Mouse (Mus musculus): ENCODE results near the gene Fndc3b. TPM values are rescaled to one million over a fixed set of nuclear protein-coding genes. Genes with fewer than 3 reads are reported as not detected.

The Fndc3b gene
- polyA plus RNA-seq, 1 experiment = 13.2 TPM

DNA sequence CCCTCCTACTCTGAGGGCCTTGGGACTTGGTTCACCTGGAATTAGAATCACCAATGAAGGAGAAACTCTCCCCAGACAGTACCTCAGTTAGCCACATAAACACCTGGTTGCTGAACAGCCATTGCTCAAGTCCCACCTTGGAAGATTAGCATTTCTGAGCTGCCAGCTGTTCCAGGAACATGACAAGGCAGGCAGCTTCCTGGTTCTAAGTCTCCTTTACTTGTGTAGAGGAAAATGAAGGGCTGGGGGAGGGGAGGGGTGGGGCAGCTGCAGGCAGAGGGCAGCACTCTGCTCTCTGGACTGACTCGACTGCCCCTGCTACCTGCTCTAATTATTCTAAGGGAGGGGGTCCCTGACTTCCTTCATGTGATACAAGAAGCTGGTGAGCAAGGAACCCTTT, 45.8 kb downstream of the Fndc3b start:
- H3K4me3 ChIP-seq (ENCODE audit: insufficient read depth, low read depth, low read length) = no peak overlapping the region
- H3K4me1 ChIP-seq (ENCODE audit: control insufficient read depth, insufficient read depth, insufficient read length, low read length) = peaks cover 21% of the 10 kb centered on the region
- no peak overlapping the region for H3K27ac ChIP-seq (replicated peaks; ENCODE audit: low read depth, low read length)

GRCm38 (mm10) chr3:27663221-27663620, 47.9 kb downstream of the Fndc3b start:
- Histone ChIP-seq H3K27ac (replicated peaks; ENCODE audit: low read depth, low read length) (no peak overlapping the region), H3K4me3 (ENCODE audit: insufficient read depth, low read depth, low read length) (no peak overlapping the region), H3K4me1 (ENCODE audit: control insufficient read depth, insufficient read depth, insufficient read length, low read length) (peaks cover 23% of the 10 kb centered on the region)

- no peak overlapping the region for H3K27ac ChIP-seq (replicated peaks; ENCODE audit: low read depth, low read length)
- H3K4me3 ChIP-seq (ENCODE audit: insufficient read depth, low read depth, low read length) = no peak overlapping the region
- H3K4me1 ChIP-seq (ENCODE audit: control insufficient read depth, insufficient read depth, insufficient read length, low read length) = peaks cover 28% of the 10 kb centered on the region
Observed at GRCm38 (mm10) chr3:27658198-27658763, 52.8 kb downstream of the Fndc3b start.

- no peak overlapping the region for H3K4me3 ChIP-seq (ENCODE audit: insufficient read depth, low read depth, low read length)
- H3K4me1 ChIP-seq (ENCODE audit: control insufficient read depth, insufficient read depth, insufficient read length, low read length) = peaks cover 22% of the 10 kb centered on the region
- H3K27ac ChIP-seq (replicated peaks; ENCODE audit: low read depth, low read length) = no peak overlapping the region
Observed at GRCm38 (mm10) chr3:27656764-27657390, 54.2 kb downstream of the Fndc3b start.

- no peak overlapping the region for H3K27ac ChIP-seq (replicated peaks; ENCODE audit: low read depth, low read length)
- H3K4me3 ChIP-seq (ENCODE audit: insufficient read depth, low read depth, low read length) = no peak overlapping the region
- peaks cover 22% of the 10 kb centered on the region for H3K4me1 ChIP-seq (ENCODE audit: control insufficient read depth, insufficient read depth, insufficient read length, low read length)
Observed at GRCm38 (mm10) chr3:27655673-27656072, 55.4 kb downstream of the Fndc3b start.

- Histone ChIP-seq H3K4me3 (ENCODE audit: insufficient read depth, low read depth, low read length) (no peak overlapping the region), H3K4me1 (ENCODE audit: control insufficient read depth, insufficient read depth, insufficient read length, low read length) (peaks cover 25% of the 10 kb centered on the region), H3K27ac (replicated peaks; ENCODE audit: low read depth, low read length) (no peak overlapping the region)
Observed at GRCm38 (mm10) chr3:27655042-27655441, 56.1 kb downstream of the Fndc3b start.

DNA sequence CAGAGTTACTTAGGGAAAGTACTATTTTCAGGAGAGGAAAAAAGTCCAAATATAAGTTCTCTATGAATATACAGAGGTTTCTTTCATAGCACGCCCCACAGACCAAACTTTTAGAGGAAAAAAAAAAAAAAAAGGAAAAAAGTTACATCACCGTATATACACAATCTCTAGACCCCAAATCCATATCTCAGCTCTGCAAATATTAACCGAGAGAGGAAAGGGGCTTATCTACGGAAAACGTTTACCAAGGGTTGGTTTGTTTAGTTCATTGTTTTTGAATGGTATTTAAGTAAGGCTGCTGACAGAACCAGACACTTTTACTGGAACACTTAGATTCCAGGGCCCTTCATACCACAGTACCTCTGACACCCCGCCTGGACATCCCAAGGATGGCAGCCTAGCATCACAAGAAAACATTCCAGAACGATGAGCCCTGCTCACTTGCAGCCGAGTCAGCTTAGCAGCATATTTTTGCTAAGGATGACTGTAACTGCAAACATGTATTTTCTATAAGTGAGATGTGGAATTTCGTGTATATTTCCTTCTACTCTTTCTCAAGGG, 58.6 kb downstream of the Fndc3b start:
- peaks cover 29% of the 10 kb centered on the region for H3K4me1 ChIP-seq (ENCODE audit: control insufficient read depth, insufficient read depth, insufficient read length, low read length)
- no peak overlapping the region for H3K4me3 ChIP-seq (ENCODE audit: insufficient read depth, low read depth, low read length)
- no peak overlapping the region for H3K27ac ChIP-seq (replicated peaks; ENCODE audit: low read depth, low read length)

DNA sequence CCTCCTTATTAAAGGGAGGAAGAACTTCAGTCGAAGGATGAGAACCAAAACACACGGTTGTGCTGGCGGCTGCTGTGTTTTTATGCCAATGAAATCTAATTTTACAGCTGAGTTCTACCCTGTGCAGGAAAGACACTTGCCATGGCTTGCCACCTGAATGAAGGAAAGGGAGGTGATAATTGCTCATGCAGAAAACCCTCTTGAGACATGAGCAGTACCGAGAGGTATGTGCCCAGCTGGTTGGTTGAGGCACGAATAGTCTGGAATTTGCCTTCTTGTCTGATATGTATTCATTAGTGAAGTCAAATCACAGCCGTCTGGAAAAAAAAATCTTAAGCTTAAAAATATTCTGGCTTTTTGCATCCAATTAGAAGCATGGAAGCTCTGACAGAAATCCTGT, 59.4 kb downstream of the Fndc3b start:
- no peak overlapping the region for H3K27ac ChIP-seq (replicated peaks; ENCODE audit: low read depth, low read length)
- no peak overlapping the region for H3K4me3 ChIP-seq (ENCODE audit: insufficient read depth, low read depth, low read length)
- H3K4me1 ChIP-seq (ENCODE audit: control insufficient read depth, insufficient read depth, insufficient read length, low read length) = peaks cover 22% of the 10 kb centered on the region

- H3K4me1 ChIP-seq (ENCODE audit: control insufficient read depth, insufficient read depth, insufficient read length, low read length) = peaks cover 10% of the 10 kb centered on the region
- H3K4me3 ChIP-seq (ENCODE audit: insufficient read depth, low read depth, low read length) = no peak overlapping the region
- H3K27ac ChIP-seq (replicated peaks; ENCODE audit: low read depth, low read length) = no peak overlapping the region
Observed at GRCm38 (mm10) chr3:27650083-27650482, 61.0 kb downstream of the Fndc3b start.

- Histone ChIP-seq H3K4me1 (ENCODE audit: control insufficient read depth, insufficient read depth, insufficient read length, low read length) (peaks cover 10% of the 10 kb centered on the region; the same call in 1 of the 2 replicates), H3K27ac (replicated peaks; ENCODE audit: low read depth, low read length) (no peak overlapping the region), H3K4me3 (ENCODE audit: insufficient read depth, low read depth, low read length) (no peak overlapping the region)
Observed at GRCm38 (mm10) chr3:27649316-27649715, 61.8 kb downstream of the Fndc3b start.

DNA sequence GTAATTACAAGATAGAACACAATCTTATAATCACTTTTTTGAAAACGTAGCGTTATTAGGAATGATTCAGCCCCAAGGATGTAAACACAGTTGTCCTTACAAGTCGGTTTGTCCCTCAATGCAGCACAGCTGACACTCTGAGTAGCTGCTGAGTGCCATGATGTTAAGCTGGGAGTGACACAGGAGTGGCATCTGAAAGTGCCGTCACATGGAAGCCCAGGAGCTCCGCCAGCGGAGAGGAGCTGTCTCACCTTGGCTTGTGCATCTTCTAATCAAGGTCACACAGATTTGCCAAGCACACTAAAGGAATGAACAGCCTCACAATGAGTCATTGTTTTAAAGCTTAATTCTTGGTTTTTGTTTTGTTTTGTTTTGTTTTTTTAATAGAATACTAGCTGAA, 68.7 kb downstream of the Fndc3b start:
- Histone ChIP-seq H3K4me3 (ENCODE audit: insufficient read depth, low read depth, low read length) (no peak overlapping the region), H3K27ac (replicated peaks; ENCODE audit: low read depth, low read length) (no peak overlapping the region), H3K4me1 (ENCODE audit: control insufficient read depth, insufficient read depth, insufficient read length, low read length) (no peaks in the 10 kb centered on the region)

GRCm38 (mm10) chr3:27639701-27640100, 71.4 kb downstream of the Fndc3b start:
- no peaks in the 10 kb centered on the region for H3K4me1 ChIP-seq (ENCODE audit: control insufficient read depth, insufficient read depth, insufficient read length, low read length)
- no peak overlapping the region for H3K27ac ChIP-seq (replicated peaks; ENCODE audit: low read depth, low read length)
- H3K4me3 ChIP-seq (ENCODE audit: insufficient read depth, low read depth, low read length) = no peak overlapping the region

DNA sequence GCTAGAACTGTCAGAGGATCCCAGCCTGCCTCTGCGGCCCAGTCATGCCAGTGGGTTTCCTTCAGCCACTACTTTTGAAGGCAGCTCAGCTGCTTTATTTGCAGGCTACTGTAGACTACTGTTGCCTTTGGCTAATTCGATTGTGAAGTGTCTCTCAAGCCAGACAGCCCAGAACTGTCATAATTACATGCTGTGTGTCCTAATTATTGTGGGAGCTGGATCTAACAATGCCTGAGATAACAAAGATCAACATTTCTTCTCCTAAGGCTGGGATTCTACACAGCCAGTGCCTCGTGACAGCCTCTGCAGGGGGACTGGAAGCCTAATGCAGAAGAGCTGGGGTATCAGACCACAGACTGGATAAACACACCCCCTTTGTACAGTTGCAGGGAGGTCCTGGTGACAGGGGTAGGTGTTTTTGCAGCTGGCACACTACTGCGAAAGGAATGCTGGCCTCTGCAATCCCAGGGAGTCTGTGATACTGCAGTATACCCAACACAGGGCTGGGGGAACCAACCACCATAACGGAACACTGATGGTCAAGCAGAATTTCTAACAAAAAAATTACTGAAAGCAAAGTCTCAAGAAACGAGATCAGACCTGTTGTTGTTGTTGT, 74.0 kb downstream of the Fndc3b start:
- Histone ChIP-seq H3K4me3 (ENCODE audit: insufficient read depth, low read depth, low read length) (no peak overlapping the region), H3K4me1 (ENCODE audit: control insufficient read depth, insufficient read depth, insufficient read length, low read length) (no peaks in the 10 kb centered on the region), H3K27ac (replicated peaks; ENCODE audit: low read depth, low read length) (no peak overlapping the region)

DNA sequence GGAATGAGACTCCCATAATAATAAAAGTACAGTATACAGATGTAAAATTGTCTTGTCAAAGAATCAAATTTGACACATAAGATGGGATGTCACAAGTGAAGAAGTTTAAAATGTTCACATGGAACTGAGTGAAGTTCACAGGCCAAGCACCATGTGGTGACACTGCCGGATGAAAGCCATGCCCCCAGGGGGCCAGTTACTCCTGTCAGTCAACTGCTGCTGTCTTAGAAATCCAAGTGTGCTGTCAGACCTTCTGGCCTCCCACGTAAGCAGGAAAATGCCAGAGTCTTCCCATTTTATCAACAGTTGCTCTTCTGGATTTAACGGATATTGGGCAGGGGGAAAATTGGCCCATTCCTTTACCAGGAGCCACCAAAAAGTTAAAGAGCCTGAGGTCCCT, 75.3 kb downstream of the Fndc3b start:
- Histone ChIP-seq H3K4me3 (ENCODE audit: insufficient read depth, low read depth, low read length) (no peak overlapping the region), H3K4me1 (ENCODE audit: control insufficient read depth, insufficient read depth, insufficient read length, low read length) (no peaks in the 10 kb centered on the region), H3K27ac (replicated peaks; ENCODE audit: low read depth, low read length) (no peak overlapping the region)

DNA sequence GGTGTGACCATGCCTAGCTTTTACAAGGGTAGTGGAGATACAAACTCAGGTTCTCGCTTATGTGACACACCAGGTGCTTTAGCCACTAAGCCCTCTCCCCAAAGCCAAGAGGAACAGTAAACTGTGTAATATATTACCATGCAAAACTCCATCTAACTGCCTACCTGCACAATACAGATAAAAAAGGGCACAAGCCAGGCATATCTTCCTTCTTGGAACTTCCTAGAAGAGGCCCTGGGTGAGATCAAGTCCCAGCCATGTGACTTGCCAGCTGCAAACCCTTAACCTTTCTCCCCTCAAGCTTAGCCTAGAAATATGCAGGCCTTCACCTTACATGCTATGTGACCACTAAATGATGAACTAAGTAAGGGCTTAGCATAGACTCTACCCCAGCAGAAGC, 78.2 kb downstream of the Fndc3b start:
- Histone ChIP-seq H3K27ac (replicated peaks; ENCODE audit: low read depth, low read length) (no peak overlapping the region), H3K4me3 (ENCODE audit: insufficient read depth, low read depth, low read length) (no peak overlapping the region), H3K4me1 (ENCODE audit: control insufficient read depth, insufficient read depth, insufficient read length, low read length) (no peaks in the 10 kb centered on the region)

DNA sequence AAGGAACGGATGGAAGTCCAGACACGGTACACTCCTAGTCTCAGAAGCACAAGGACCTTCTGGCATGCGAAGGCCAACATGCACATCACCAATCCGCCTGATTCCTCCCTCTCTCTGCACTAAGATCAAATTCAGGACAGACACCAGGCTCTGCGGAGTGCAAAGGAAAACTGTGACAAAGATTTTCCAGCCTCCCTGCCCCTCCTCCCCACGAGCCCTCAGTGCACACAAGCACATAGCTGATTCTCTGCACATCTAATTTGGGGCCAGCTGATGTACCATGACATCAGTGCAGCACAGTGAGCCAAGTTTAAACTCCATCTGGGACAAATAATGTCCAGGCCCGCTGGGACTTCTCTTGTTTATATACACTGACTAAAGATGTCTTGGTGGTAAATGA, 80.0 kb downstream of the Fndc3b start:
- no peaks in the 10 kb centered on the region for H3K4me1 ChIP-seq (ENCODE audit: control insufficient read depth, insufficient read depth, insufficient read length, low read length)
- H3K27ac ChIP-seq (replicated peaks; ENCODE audit: low read depth, low read length) = no peak overlapping the region
- no peak overlapping the region for H3K4me3 ChIP-seq (ENCODE audit: insufficient read depth, low read depth, low read length)
